Mouse (Mus musculus) heart, embryonic 10.5 days (tissue): ENCODE measurements at regions not wholly inside any gene's neighbourhood (a gene's known extent, or its start where the extent isn't known, plus 50 kb on each side); places are given as distances from the start of the nearest gene placed in this dataset.

Experiments
- DNase-seq: peaks from one replicate; pipeline ENCODE4 v3.0.0-alpha.2; 2017; ENCODE audit warnings: low spot score
- H3K27ac ChIP-seq: fragments of 300-500 bp; sonication (generic); 2 replicates; pipeline ENCODE4 v1.5.1; 2016; ENCODE audit warnings: mild to moderate bottlenecking
- H3K27me3 ChIP-seq: fragments of 300-500 bp; sonication (generic); 2 replicates; pipeline ENCODE4 v1.6.1; 2016; ENCODE audit warnings: mild to moderate bottlenecking; ENCODE audit not compliant: poor library complexity, insufficient read depth, severe bottlenecking
- H3K36me3 ChIP-seq: fragments of 300-500 bp; sonication (generic); 2 replicates; pipeline ENCODE4 v1.6.1; 2016; ENCODE audit warnings: mild to moderate bottlenecking, moderate library complexity
- H3K4me1 ChIP-seq: fragments of 300-500 bp; sonication (generic); 2 replicates; pipeline ENCODE4 v1.6.1; 2016; ENCODE audit warnings: mild to moderate bottlenecking
- H3K4me3 ChIP-seq: fragments of 300-500 bp; sonication (generic); 2 replicates; pipeline ENCODE4 v1.5.1; 2016; ENCODE audit warnings: mild to moderate bottlenecking, moderate library complexity
- H3K9me3 ChIP-seq: fragments of 300-500 bp; sonication (generic); 2 replicates; pipeline ENCODE4 v1.6.1; 2016; ENCODE audit warnings: mild to moderate bottlenecking, moderate library complexity
- WGBS: fragments of 180-500 bp; shearing (Covaris S2); methylation state at CpG from one replicate; pipeline ENCODE4 v1.1.7; 2016; 5-methylcytosine and 5-hydroxymethylcytosine counted together

DNA sequence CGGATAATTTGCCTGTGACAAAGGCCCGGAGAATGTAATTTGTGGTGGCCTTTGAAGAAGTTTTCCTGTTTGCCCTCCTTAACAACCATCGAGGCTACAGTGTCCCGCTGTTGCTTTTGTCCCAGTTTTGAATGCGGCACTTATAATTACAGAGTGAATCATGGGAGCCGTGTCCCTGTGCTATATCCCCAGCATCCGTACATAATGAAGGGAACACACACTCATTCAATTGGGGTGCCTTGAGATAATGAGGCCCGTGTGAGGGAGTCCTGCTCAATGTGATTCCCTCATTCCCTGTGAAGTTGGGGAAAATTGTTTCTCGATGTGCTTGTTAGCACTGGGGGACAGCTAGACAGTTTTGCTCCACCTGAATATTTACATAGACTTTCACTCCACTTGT is 528.9 kb upstream of the Tenm3 start:
- WGBS, result 89% methylated on average over 9 of the region's 9 CpGs
- Histone ChIP-seq H3K36me3 (no peaks in the 10 kb centered on the region), H3K9me3 (no peaks in the 10 kb centered on the region)

GRCm38 (mm10) chr8:49362682-49363081 is 518.9 kb upstream of the Tenm3 start:
- WGBS, result 86% methylated on average over 2 of the region's 2 CpGs
- no peak for DNase-seq
- H3K27me3 ChIP-seq, result no peaks in the 10 kb centered on the region
- no peak overlapping the region for H3K4me3 ChIP-seq
- no peak overlapping the region for H3K27ac ChIP-seq
- no peaks in the 10 kb centered on the region for H3K4me1 ChIP-seq
- H3K36me3 ChIP-seq, result no peaks in the 10 kb centered on the region
- no peaks in the 10 kb centered on the region for H3K9me3 ChIP-seq

More for the DNA sequence above, 528.9 kb upstream of the Tenm3 start:
- Histone ChIP-seq H3K4me3 (no peak overlapping the region), H3K4me1 (no peaks in the 10 kb centered on the region), H3K27me3 (no peaks in the 10 kb centered on the region), H3K27ac (no peak overlapping the region)
- no peak for DNase-seq

DNA sequence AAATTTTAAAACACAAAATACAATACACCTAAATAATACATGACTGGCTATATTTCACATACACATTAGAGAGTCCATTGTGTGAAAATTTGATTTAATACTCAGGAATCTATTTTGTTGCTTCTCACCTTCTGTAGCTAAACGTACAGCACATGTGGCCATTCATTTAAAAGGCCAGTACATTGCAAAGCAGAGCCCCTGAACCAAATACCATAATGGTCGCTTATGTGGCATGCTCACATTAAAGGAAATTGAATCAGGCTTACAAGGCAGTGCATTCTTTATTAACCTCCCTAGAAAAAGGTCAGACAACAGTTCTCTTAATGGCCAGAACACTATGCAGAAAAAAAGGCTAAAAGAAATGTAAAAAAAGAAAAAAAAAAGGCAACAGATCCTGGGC is 517.7 kb upstream of the Tenm3 start:
- Histone ChIP-seq H3K4me1 (no peaks in the 10 kb centered on the region), H3K9me3 (no peaks in the 10 kb centered on the region), H3K36me3 (no peaks in the 10 kb centered on the region), H3K27ac (no peak overlapping the region), H3K27me3 (no peaks in the 10 kb centered on the region), H3K4me3 (no peak overlapping the region)
- WGBS, result 75% methylated on average over 2 of the region's 2 CpGs
- DNase-seq, result no peak

DNA sequence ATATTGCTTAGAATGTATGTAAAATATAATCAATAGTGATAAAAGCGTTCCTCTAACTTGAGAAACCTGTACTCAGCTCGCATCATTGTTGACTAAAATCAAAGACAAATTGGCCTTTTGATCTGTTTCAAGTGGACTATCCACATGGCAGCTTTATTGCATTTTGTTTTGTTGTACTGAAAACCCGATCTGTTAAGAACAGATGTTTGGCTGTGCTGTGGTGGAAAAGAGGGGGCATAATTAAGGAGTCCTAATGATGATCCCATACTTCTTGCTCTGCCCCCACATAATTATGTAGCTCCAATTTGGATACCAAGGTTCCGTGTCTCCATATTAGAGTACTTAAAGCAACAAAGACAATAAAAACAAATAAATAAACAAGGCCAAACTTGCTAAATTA is 516.4 kb upstream of the Tenm3 start:
- no peak for DNase-seq
- Histone ChIP-seq H3K36me3 (no peaks in the 10 kb centered on the region), H3K9me3 (no peaks in the 10 kb centered on the region), H3K4me1 (no peaks in the 10 kb centered on the region), H3K27ac (no peak overlapping the region), H3K27me3 (no peaks in the 10 kb centered on the region), H3K4me3 (no peak overlapping the region)
- WGBS, result 83% methylated on average over 4 of the region's 4 CpGs

DNA sequence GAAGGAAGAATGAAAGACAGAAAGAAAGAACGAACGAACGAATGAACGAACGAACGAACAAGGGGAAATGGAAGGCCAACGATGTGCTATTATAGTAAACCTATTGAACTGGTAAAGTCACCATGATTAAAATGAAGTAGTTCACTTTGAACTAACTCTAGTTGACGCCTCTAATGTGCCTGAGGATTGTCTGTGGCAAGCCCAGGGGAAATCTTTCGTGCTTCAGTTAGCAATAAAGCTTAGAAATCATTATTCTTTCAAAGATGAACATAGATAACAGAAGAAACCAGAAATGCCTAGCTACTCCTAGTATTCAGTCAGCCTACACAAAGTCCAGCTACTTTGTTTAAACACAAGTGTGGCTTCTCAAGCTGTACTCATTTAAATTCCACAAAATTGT is 515.9 kb upstream of the Tenm3 start:
- Histone ChIP-seq H3K27ac (no peak overlapping the region), H3K4me1 (no peaks in the 10 kb centered on the region), H3K36me3 (no peaks in the 10 kb centered on the region), H3K4me3 (no peak overlapping the region), H3K27me3 (no peaks in the 10 kb centered on the region), H3K9me3 (no peaks in the 10 kb centered on the region)
- DNase-seq, result no peak
- WGBS, result 86% methylated on average over 9 of the region's 9 CpGs

DNA sequence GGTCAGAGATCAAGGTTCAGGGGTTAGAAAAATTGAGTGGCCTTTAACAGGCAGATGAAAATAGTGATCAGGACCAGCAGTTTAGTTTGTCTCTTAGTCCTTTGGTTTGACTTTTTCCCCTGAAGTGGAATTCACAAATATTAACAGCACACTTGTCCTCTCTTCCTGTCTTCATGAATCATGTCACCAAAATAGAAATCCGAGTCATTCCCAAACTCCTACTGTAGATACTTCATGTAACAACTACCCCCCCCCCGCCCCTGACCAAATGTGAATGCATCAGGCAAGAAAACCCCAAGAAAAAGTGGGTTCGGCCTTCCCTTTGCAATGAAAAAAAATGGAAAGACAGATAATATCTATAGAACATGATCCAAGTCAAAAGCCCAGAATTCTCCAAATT is 504.9 kb upstream of the Tenm3 start:
- H3K4me3 ChIP-seq, result no peak overlapping the region
- H3K9me3 ChIP-seq, result no peaks in the 10 kb centered on the region
- no peaks in the 10 kb centered on the region for H3K4me1 ChIP-seq
- no peaks in the 10 kb centered on the region for H3K36me3 ChIP-seq
- H3K27ac ChIP-seq, result no peak overlapping the region
- WGBS, result 78% methylated on average over 3 of the region's 3 CpGs
- H3K27me3 ChIP-seq, result no peaks in the 10 kb centered on the region
- no peak for DNase-seq

DNA sequence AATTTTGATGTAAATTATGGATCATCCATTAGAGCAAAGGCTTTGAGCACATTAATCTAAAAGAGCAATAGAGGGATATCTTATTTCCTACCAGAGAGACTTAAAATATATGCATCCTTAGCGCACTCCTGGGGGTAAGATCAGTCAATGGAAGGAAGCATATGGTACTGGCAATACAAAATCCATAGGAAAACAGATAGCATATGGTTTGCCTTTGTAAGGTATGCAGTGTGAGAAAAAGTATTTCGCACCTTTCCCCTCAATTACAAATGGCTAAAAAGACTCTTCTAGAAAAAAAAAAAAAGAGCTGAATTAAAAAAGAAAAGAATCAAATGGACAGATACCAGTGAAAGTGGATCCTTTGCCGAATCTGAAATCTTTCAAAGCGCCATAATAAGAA is 495.0 kb upstream of the Tenm3 start:
- DNase-seq, result no peak
- no peak overlapping the region for H3K27ac ChIP-seq
- 85% methylated on average over 4 of the region's 4 CpGs for whole genome bisulfite sequencing
- H3K9me3 ChIP-seq, result no peaks in the 10 kb centered on the region
- H3K36me3 ChIP-seq, result no peaks in the 10 kb centered on the region
- no peak overlapping the region for H3K4me3 ChIP-seq
- no peaks in the 10 kb centered on the region for H3K27me3 ChIP-seq
- H3K4me1 ChIP-seq, result no peaks in the 10 kb centered on the region

GRCm38 (mm10) chr8:49326980-49327379 is 483.2 kb upstream of the Tenm3 start:
- H3K4me1 ChIP-seq, result no peaks in the 10 kb centered on the region
- no peaks in the 10 kb centered on the region for H3K27me3 ChIP-seq
- no peaks in the 10 kb centered on the region for H3K36me3 ChIP-seq
- no peaks in the 10 kb centered on the region for H3K9me3 ChIP-seq
- no peak overlapping the region for H3K27ac ChIP-seq
- DNase-seq, result no peak
- WGBS, result 93% methylated on average over 4 of the region's 4 CpGs
- no peak overlapping the region for H3K4me3 ChIP-seq

GRCm38 (mm10) chr8:49321404-49321803 is 477.7 kb upstream of the Tenm3 start:
- WGBS, result 76% methylated on average over 3 of the region's 3 CpGs
- H3K36me3 ChIP-seq, result no peaks in the 10 kb centered on the region
- H3K4me1 ChIP-seq, result no peaks in the 10 kb centered on the region
- H3K27ac ChIP-seq, result no peak overlapping the region
- no peak overlapping the region for H3K4me3 ChIP-seq
- no peaks in the 10 kb centered on the region for H3K9me3 ChIP-seq
- DNase-seq, result no peak
- no peaks in the 10 kb centered on the region for H3K27me3 ChIP-seq

- no peaks in the 10 kb centered on the region for H3K27me3 ChIP-seq
- H3K36me3 ChIP-seq, result no peaks in the 10 kb centered on the region
- H3K4me3 ChIP-seq, result no peak overlapping the region
- DNase-seq, result no peak
- whole genome bisulfite sequencing, result 60% methylated on average over 10 of the region's 10 CpGs
- no peak overlapping the region for H3K27ac ChIP-seq
- no peaks in the 10 kb centered on the region for H3K9me3 ChIP-seq
- H3K4me1 ChIP-seq, result no peaks in the 10 kb centered on the region
These were observed 469.9 kb upstream of the Tenm3 start for GRCm38 (mm10) chr8:49313483-49314278.

DNA sequence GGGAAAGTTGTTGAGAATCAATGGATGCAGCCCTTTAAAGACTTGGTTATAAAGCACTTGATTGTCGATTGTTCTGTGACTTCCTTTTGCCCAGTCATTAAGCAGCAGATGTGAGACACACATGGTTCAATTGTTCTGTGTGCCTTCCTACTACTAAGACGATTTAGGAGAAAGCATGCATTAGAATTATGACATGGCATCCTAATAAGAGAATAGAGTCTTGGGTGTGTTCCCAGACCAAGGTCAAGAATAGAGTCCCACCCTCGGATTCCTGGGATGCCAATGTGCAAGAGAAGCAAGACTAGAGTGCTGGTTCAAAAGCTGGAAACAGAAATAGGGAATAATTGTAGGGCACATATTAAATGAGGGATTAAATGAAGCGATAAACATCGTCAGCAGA is 469.1 kb upstream of the Tenm3 start:
- WGBS, result 72% methylated on average over 5 of the region's 5 CpGs
- Histone ChIP-seq H3K36me3 (no peaks in the 10 kb centered on the region), H3K4me1 (no peaks in the 10 kb centered on the region), H3K4me3 (no peak overlapping the region), H3K27me3 (no peaks in the 10 kb centered on the region), H3K27ac (no peak overlapping the region), H3K9me3 (no peaks in the 10 kb centered on the region)
- no peak for DNase-seq

GRCm38 (mm10) chr8:49282401-49282800 is 438.6 kb upstream of the Tenm3 start:
- H3K4me1 ChIP-seq, result no peaks in the 10 kb centered on the region
- no peak overlapping the region for H3K4me3 ChIP-seq
- no peaks in the 10 kb centered on the region for H3K27me3 ChIP-seq
- H3K27ac ChIP-seq, result no peak overlapping the region
- 66% methylated on average over 4 of the region's 4 CpGs for WGBS
- no peak for DNase-seq
- no peaks in the 10 kb centered on the region for H3K9me3 ChIP-seq
- no peaks in the 10 kb centered on the region for H3K36me3 ChIP-seq

DNA sequence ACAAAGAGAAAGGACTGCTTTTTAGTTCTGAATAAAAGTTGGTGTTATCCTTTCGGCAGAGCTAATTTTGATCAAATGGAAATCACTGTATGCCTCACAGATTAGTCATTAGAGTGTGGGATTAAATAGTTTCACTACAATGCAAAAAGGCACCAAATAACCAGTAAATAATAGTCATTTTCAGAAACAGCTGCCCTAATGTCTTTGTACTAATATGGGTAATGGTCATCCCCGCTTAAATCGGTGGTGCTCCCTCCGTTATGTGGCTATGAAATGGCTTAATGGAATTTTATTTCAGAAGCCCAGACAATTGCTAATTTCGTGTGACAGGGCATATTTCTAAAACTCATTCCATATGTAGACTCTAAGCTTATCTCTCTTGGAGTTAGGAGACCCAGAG is 437.5 kb upstream of the Tenm3 start:
- H3K27ac ChIP-seq, result no peak overlapping the region
- DNase-seq, result no peak
- WGBS, result 81% methylated on average over 5 of the region's 5 CpGs
- H3K36me3 ChIP-seq, result no peaks in the 10 kb centered on the region
- H3K9me3 ChIP-seq, result no peaks in the 10 kb centered on the region
- no peaks in the 10 kb centered on the region for H3K27me3 ChIP-seq
- H3K4me1 ChIP-seq, result no peaks in the 10 kb centered on the region
- H3K4me3 ChIP-seq, result no peak overlapping the region

- H3K4me3 ChIP-seq, result no peak overlapping the region
- WGBS, result 85% methylated on average over 4 of the region's 4 CpGs
- no peaks in the 10 kb centered on the region for H3K27me3 ChIP-seq
- DNase-seq, result no peak
- H3K4me1 ChIP-seq, result peaks cover 4% of the 10 kb centered on the region; the same call in 1 of the 2 replicates
- no peaks in the 10 kb centered on the region for H3K9me3 ChIP-seq
- no peak overlapping the region for H3K27ac ChIP-seq
- H3K36me3 ChIP-seq, result no peaks in the 10 kb centered on the region
These were observed 430.3 kb upstream of the Tenm3 start for GRCm38 (mm10) chr8:49274031-49274430.
